Mouse (Mus musculus) ovary, postnatal 14 days (tissue): ENCODE results near the gene Scg5.

Experiments
- DNase-seq: peaks from one replicate; pipeline ENCODE4 v3.0.0; 2022; ENCODE audit warnings: low spot score

Scg5 gene

GRCm38 (mm10) chr2:113805765-113806164, 23.2 kb downstream of the Scg5 start:
- DNase-seq = no peak

DNA sequence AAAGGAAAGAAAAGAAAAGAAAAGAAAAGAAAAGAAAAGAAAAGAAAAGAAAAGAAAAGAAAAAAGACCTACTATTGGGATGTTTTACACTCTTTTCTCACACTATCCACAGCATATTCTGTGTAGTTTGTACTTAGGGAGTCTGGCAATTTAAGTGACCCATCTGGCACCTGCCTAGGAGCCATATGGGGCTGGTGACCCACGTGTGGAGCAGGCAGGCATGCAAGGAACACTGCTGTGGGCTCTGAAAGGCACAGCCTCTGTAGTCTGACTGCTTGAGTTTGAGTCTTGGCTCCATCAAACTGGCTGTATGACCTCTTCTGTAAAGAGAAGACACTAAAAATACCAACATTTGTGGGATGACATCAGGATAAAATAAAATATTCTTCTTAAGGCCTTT, 25.2 kb downstream of the Scg5 start:
- no peak for DNase-seq

- no peak for DNase-seq
Observed at GRCm38 (mm10) chr2:113800846-113801245, 28.1 kb downstream of the Scg5 start.

DNA sequence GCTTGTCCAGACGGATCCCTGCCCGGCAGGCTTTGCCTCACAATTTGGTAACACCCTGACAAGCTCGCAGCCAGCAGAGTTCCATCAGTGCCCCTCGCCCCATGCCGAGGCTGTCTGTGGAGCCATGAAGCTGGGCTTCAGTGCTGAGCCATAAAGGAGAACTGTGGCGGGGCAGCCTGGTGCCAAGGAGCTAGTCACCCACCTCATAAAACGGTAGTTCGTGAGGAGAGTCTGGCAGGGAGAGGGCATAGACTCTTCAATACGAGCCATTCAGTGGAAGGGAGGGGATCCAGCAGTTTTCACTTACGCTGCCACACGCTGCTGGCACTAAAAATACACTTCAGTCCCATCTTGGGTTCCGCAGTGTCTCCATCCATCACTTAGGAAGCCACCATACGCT, 30.3 kb downstream of the Scg5 start:
- no peak for DNase-seq

DNA sequence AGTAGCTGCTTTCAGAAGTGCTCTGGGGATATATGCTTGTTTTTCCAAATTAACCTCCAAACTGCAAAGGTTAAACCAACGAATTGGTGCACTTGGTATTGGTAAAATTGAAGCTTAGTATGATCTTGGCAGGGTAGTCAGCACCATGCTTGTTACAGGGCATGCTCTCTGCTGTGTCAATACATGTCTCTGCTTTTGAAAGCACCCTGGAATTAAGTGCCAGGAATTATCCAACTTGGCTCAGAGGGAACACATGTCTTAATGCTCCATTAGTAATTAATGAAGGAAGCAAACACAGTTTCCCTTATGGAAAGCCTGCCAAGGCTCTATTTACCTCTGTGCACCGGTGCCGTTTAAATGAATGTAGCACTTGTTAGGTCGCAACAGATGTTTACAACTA, 33.7 kb downstream of the Scg5 start:
- DNase-seq = no peak

DNA sequence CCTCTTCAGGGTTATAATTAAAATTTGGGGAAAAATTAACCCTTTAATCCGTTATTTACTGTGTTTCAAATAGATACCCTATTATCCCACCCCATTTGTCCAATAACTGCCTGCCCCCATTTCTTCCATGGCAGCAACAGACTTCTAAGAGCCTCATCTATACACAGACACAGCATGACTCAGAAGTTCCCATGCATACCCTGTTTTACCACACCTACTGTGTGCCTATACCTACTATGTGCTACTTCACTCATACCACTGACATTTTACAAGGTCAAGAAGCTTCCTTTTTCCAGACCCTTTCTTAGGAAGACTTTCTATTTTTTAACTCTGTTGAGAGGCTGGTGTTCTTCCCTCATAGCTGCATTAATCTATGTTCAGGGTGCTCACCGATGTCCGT, 35.4 kb downstream of the Scg5 start:
- no peak for DNase-seq

GRCm38 (mm10) chr2:113788821-113789387, 40.0 kb downstream of the Scg5 start:
- DNase-seq = no peak

DNA sequence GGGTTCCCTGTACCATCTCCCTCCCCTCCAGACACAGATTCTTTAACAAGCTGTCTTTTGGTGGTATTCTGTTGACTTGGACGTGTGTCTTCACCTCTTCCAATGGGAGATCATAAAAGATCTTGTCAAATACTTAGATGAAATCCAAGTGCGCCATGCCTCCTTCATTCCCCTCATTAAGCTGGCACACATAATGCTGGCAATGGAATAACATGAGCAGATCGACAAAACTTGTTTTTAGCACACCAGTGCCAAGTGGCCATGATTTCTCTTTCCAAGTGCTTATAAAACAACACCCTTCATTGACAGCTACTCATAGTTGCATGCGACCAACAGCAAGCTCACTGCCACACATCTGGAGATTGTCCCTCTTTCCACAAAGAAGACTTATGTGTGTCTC, 41.0 kb downstream of the Scg5 start:
- DNase-seq = no peak

- no peak for DNase-seq
Observed at GRCm38 (mm10) chr2:113784851-113785250, 44.1 kb downstream of the Scg5 start.

DNA sequence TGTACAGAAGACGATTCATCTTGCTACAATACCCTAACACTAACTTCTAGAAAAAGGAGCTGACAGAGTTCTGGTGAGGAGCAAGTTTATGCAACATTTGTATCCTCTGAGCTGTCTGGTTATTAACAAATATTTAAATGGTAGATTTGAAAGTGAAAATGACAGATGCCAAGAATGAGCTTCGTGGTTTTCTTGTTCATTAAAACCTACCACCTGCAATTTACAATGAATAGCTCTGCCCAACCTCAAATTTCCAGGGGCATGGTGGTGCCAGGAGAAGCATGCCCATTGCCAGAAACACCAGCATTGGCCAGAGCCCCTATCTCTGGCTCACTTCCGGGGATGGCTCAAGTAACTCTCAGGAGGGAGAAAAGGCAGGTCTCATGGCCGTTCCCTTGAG, 47.4 kb downstream of the Scg5 start:
- DNase-seq = no peak

- no peak for DNase-seq
Observed at GRCm38 (mm10) chr2:113781107-113781506, 47.8 kb downstream of the Scg5 start.

DNA sequence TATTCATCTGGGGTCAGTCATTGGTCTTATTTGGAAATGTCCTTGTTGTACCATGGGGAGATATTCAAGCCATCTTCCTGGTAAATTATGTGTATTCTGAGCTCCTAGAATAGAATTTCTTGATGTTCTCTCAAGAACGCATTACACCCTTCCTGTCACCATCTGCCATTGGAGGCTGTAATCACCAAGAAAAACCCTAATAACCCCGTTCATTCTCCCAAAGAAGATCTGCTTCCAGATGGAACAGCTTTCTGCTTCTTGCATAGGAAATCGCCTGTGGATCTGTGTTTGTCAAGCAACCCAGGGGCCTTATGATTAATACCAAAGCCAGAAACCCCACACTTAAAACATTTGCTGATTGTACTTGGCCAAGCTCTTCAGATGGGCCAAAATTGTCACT, 49.6 kb downstream of the Scg5 start:
- no peak for DNase-seq

GRCm38 (mm10) chr2:113778036-113778435, 50.9 kb downstream of the Scg5 start:
- no peak for DNase-seq

- no peak for DNase-seq
Observed at GRCm38 (mm10) chr2:113776297-113776696, 52.6 kb downstream of the Scg5 start.

DNA sequence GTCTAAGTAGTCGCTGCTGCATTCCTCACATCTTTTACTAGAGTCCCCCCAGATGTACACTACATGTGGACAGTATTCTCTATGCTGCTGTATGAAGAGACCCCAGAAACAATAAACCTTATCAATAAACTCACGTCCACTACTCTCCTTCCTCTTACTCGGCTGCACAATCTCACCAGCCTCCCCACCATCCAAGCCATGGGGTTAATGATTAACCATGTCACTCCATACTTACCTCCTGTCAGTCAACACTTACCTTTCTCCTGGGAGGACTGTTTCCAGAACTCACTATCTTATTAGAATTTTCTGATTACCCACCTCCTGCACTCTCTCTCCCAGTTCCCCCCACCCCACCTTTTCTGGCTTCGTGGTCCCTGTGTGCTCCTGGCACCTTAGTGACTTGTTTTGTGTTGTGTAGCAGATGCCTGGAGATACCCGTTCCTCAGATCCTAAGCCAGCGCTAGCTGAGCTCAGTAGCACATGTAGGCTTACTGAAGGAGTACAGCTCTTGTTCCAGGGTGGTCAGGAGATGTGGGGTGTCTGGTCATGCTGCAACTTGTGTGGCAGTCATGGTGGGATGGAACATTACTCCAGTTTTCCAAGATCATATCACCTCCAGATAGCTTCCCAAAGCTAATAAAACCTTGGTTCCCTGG, 54.6 kb downstream of the Scg5 start:
- DNase-seq = no peak

- DNase-seq = no peak
Observed at GRCm38 (mm10) chr2:113768541-113769303, 60.2 kb downstream of the Scg5 start.

GRCm38 (mm10) chr2:113765885-113766284, 63.0 kb downstream of the Scg5 start:
- DNase-seq = no peak

DNA sequence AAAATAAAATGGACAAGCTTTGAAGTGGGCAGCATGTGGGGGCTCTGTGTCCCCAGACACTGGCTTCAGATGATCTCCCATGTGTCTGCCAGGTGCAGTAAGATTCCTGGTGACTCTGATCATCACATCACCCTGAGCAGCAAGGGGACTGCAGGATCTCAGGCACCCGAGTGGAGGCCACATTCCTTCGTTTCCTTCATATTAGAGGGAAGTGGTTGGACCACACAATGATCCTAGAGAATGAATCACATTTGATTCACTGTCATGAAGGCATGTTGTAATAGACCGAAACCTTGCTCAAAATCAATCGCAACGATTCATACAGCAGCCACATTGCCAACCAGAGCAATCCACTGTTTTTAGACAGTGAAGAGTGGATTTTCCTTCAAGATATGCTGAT, 64.0 kb downstream of the Scg5 start:
- no peak for DNase-seq

- DNase-seq = no peak
Observed at GRCm38 (mm10) chr2:113758311-113759161, 70.4 kb downstream of the Scg5 start, which contains the start of gene Grem1. Gene Grem1 (minus strand): TSS chr2:113758646.

DNA sequence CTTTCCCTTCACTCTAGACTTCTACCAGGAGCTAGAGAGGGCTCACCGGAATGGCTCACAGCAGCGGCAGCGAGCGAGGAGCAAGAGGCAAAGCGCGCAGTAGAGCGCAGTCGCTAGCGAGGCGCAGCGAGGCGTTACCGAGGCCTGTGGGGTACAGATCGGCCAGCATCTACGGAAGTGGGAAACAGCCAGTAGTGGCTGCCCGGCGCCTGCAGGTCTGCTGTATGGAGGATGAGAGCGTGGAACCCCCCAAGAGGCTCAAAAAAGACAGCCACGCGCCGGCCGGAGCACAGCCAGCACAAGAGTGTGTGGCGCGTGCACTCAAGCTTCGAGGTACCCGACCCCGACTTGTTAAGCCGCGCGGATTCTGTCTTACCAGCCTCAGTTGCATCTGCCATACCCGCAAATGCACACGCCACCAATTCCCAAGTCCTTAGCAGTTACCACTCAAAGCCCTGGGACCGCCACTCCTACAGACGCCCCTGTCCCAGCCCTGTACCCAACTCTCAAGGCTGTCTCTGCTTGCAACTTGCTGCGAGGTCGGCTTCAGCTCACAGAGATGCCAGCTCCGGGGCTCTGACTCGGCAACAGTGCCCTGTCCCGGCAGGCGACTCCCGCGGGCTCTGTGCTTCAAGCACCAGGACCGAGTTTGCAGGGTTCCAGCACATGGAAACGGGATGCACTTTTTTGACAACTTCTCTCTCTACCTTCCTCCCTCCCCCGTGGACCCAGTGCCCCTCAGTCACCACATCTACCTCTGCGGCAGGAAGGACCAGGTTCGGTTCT, 71.2 kb downstream of the Scg5 start:
- no peak for DNase-seq

GRCm38 (mm10) chr2:113756924-113757524, 71.9 kb downstream of the Scg5 start:
- DNase-seq = no peak
